Mouse (Mus musculus) cerebellum, postnatal 14 days (tissue): ENCODE data around the gene Nat14.
A peak's percentile ranks its signal among the peaks of the same experiment; 100 is the strongest.

Experiments
- DNase-seq, 2 experiments: peaks; one replicate each; pipeline ENCODE4 v3.0.0; 2021; ENCODE audit warnings: mixed read lengths in 2 of 2

Gene Nat14

GRCm38 (mm10) chr7:4950561-4951342 is 28.9 kb downstream of the Nat14 start:
- no peak for DNase-seq

DNA sequence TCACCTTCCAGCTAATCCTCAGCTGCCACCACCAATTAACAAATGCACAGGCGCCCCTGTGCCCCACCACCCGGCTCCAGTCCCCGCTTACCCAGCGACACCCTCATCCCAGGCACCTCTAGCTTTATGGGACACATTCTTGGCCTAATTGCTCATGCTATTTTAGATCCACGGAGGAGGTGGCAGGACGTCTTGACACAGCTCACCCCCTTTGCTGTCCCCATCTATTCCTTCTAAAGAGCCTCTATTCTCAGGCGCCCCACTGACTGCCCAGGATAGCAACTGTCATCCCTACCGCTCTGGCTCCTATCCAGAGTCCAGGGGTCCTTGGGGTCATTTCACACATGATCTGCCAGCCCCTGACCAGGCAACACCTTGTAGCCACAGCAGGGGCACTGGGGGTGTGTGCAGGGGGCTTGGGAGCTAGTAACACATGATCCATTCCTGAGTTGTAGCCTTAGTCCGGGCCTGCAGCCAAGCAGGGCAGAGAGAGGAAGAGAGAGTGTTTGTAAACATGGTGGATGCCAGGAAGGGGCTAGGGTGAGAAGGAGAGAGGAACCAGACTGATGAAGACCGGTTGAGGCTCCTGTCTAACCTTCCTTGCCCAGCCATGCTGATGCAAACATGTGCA is 32.1 kb downstream of the Nat14 start:
- peak; percentile 40 to 43 for DNase-seq

DNA sequence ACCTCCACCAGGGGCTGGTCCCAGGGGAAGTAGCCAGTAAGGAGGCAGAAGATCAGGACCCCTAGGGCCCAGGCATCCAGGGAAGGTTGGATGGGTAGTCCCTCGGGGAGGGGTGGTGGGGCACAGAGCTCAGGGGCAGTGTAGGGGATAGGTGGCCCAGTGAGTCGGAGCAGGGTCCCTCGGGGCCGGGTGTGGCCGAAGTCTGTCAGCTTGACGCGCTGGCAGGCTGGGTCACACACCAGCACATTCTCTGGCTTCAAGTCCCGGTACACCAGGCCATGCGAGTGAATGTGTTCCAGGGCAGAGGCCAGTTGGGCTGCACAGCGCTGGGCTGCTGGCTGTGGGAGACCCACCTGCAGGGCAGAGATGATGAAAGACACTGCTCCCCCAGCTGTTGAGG is 35.5 kb downstream of the Nat14 start:
- DNase-seq, result no peak

- DNase-seq, result no peak
These were observed 41.7 kb downstream of the Nat14 start for GRCm38 (mm10) chr7:4963527-4963926.

- DNase-seq, result peak; percentile 27 to 60
These were observed 42.4 kb downstream of the Nat14 start, which contains the start of gene Sbk2 for GRCm38 (mm10) chr7:4964272-4964671. Sbk2 (minus strand) TSS chr7:4964406.

- no peak for DNase-seq
These were observed 43.2 kb downstream of the Nat14 start for GRCm38 (mm10) chr7:4964988-4965387.

DNA sequence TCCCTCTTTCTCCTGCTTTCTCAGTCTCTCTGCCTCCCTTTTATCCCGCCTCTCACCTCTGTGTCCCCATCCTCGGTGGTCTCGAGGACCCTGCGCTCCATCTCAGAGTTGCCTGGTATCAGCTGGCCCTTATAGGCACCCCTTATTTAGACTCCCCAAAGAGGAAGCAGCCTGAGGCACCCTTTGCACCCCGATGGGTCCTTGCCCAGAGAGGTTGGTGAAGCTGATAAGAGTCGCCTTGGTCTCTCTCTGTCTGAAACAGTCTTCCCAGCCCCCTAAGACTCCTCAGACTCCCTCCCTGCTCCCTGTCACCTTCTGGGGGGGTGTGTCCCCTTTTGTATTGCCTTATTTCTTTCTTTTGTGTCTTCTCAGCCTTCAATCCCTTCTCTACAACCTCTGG is 49.2 kb downstream of the Nat14 start, which contains the start of gene Sbk3:
Gene Sbk3 (minus strand): TSS at position 101 of the 400 bp plus-strand sequence.
- DNase-seq, result no peak

GRCm38 (mm10) chr7:4971710-4972109 is 49.9 kb downstream of the Nat14 start:
- DNase-seq, result no peak

- no peak for DNase-seq
These were observed 50.7 kb downstream of the Nat14 start for GRCm38 (mm10) chr7:4972321-4973047.
